Mouse (Mus musculus) olfactory bulb, adult 2 months (tissue): ENCODE results near the gene Phlpp2. TPM values are rescaled to one million over a fixed set of nuclear protein-coding genes. Genes with fewer than 3 reads are reported as not detected.

Experiments used
- H3K27ac ChIP-seq: fragments of 200-500 bp; 2 replicates; pipeline ENCODE4 v1.5.1; 2012; ENCODE audit warnings: low read depth, low read length; ENCODE audit not compliant: insufficient read depth
- H3K4me1 ChIP-seq: fragments of 200-500 bp; 2 replicates; pipeline ENCODE4 v1.6.1; 2012; ENCODE audit warnings: low read length; ENCODE audit not compliant: control insufficient read depth, insufficient read depth
- H3K4me3 ChIP-seq: fragments of 200-500 bp; 2 replicates; pipeline ENCODE4 v1.5.1; 2012; ENCODE audit warnings: mild to moderate bottlenecking, low read depth, low read length, moderate library complexity; ENCODE audit not compliant: insufficient read depth
- CTCF ChIP-seq: fragments of 200-500 bp; IDR thresholded peaks from 2 replicates; pipeline ENCODE4 v1.5.1; 2012; ENCODE audit warnings: low read depth, mild to moderate bottlenecking, low read length, moderate library complexity; ENCODE audit not compliant: insufficient read depth
- POLR2A ChIP-seq: fragments of 200-500 bp; IDR thresholded peaks from 2 replicates; pipeline ENCODE4 v1.6.1; 2012; ENCODE audit warnings: mild to moderate bottlenecking, low read depth, low read length, moderate library complexity; ENCODE audit not compliant: insufficient read depth
- WGBS: fragments of 180-500 bp; shearing (Covaris S2); methylation state at CpG from one replicate; pipeline ENCODE4 v1.1.7; 2018; 5-methylcytosine and 5-hydroxymethylcytosine counted together
- polyA plus RNA-seq: library from polyadenylated mRNA; stranded (reverse); fragments of >200 nt; gene quantifications from 2 replicates; pipeline ENCODE4 v1.2.4, GENCODE M21; 2012; ENCODE audit warnings: low replicate concordance; ENCODE audit not compliant: missing spikeins, insufficient read depth, insufficient read length

Gene Phlpp2
- polyA plus RNA-seq, 1 experiment = not detected

DNA sequence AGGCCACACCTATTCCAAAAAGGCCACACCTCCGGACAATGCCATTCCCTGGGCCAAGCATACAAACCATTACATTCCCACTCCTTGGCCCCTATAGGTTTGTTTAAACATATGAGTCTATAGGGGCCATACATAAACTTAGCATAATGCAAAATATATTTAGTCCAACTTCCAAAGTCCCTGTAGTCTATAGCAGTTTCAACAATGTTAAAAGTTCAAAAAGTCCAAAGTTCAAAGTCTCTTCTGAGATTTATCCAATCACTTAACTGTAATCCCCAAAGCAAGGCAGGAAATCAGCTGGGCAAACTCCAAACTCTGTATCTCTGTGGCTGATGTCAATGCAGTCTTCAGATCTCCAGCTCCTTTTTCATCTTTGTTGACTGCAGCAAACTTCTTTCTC lies 20.9 kb downstream of the Phlpp2 start:
- no peak overlapping the region for H3K27ac ChIP-seq
- H3K4me1 ChIP-seq = no peaks in the 10 kb centered on the region
- H3K4me3 ChIP-seq = no peak overlapping the region
- 97% methylated on average over 1 of the region's 1 CpGs for WGBS
- TF ChIP-seq CTCF (no peak), POLR2A (no peak)

DNA sequence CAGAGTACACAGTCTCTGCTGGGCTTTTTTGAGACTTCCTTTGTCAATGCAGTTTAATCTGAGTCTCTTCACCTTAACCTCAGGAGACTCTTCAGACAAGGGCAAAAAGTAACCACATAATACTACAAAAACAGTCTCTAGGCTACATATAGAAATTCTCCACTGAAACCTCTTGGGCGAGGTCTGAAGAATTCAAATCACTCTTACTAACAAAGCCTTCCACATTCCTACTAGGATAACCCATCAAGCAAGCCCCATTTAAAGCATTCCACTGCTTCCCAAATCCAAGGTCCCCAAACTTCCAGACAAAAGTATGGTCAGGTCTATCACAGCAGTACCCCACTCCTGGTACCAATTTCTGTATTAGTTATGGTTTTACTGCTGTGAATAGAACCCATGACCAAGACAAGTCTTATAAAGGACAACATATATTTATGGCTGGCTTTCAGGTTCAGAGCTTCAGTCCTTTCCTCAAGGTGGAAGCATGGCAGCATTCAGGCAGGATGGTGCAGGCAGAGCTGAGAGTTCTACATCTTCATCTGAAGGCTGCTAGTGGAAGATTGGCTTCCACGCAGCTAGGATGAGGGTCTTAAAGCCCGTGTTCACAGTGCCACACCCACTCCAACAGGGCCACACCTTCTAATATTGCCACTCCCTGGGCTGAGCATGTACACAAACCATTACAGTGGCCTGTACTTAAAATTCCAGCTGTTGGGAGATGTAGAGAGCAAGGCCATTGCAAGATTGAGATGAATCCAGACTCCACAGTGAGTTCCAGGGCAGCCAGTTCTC lies 22.6 kb downstream of the Phlpp2 start:
- H3K4me3 ChIP-seq = no peak overlapping the region
- WGBS = 92% methylated on average over 3 of the region's 3 CpGs
- no peaks in the 10 kb centered on the region for H3K4me1 ChIP-seq
- H3K27ac ChIP-seq = no peak overlapping the region
- no peak for TF ChIP-seq CTCF
- TF ChIP-seq POLR2A = no peak

DNA sequence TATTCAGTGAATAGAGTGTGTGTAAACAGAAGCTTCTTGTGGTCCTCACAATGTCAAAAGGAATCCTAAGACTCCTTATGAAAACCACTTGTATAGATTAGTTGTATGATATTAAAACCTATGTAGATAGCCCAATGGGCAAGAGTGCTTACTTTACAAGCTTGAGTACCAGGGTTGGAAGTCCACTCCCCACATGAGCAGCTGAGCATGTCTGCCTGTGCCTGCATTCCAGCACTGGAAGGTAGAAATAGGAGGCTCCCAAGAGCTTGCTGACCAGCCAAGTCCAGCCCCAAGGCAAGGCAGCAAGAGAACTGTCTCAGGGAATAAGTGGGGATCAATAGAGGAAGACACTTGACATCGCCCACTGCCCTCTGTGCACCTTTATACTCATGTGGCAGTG lies 26.3 kb downstream of the Phlpp2 start:
- TF ChIP-seq CTCF (no peak), POLR2A (no peak)
- 100% methylated on average over 1 of the region's 1 CpGs for WGBS
- no peaks in the 10 kb centered on the region for H3K4me1 ChIP-seq
- H3K4me3 ChIP-seq = no peak overlapping the region
- no peak overlapping the region for H3K27ac ChIP-seq

DNA sequence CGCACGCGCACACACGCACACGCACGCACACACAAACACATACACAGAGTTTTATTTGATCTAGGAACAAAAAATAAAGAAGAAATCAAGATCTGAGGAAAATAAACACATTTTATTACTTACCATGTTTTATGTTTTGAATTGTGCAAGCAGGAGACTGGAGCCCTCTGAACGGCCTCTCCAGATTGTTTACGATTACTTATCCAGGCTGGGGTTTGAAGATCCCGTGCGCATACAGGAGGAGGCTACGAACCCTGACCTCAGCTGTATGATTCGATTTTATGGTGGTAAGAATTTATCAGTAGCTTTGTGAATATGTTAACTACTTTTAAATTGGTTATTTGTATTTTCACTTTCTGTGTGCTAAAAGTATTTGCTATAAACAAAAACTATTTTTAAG lies 27.0 kb downstream of the Phlpp2 start:
- WGBS = 94% methylated on average over 12 of the region's 12 CpGs
- Histone ChIP-seq H3K4me3 (no peak overlapping the region), H3K27ac (no peak overlapping the region), H3K4me1 (no peaks in the 10 kb centered on the region)
- TF ChIP-seq CTCF (no peak), POLR2A (no peak)

DNA sequence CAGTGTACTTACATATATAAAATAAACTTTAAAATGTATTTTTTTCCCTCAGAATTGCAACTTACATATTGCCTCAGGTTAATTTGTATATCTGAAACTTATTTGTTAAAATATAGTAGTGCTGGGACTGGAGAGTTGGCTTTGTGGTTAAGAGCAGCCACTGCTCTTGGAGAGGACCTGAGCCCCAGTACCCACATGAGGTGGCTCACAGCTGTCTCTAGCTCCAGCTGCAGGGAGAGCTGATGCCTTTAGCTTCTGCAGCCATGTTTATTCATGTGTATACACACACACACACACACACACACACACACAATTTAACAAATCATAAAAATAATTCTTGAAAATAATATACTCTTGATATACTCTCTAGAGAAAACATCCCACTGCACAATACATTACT lies 34.0 kb downstream of the Phlpp2 start:
- H3K27ac ChIP-seq = no peak overlapping the region
- H3K4me3 ChIP-seq = no peak overlapping the region
- TF ChIP-seq POLR2A (no peak), CTCF (no peak)
- H3K4me1 ChIP-seq = 0 out of 2 replicates have a peak, but pooled peaks cover 4% of the 10 kb centered on the region

DNA sequence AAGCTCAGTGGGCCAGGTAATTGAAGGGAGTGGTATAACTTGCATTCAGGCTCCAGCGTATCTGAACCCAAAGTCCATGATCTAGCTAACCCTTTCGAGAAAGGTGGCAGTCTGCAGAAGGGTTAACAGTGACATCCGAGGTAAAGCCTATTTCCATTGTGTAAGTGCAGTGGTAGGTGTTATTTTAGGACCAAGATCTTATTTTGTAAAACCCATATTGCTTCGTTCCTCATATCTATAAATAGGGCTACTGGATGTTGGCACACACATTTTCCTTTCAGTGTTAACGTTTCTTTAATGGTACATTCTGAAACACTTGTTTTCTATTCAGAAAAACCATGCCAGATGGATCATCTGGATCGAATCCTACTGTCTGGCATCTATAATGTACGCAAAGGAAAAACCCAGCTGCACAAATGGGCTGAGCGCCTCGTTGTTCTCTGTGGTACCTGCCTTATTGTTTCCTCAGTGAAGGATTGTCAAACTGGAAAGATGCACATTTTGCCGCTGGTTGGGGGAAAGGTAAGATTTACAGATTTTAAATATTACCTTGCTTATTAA lies 35.6 kb downstream of the Phlpp2 start:
- no peak overlapping the region for H3K4me3 ChIP-seq
- no peak overlapping the region for H3K27ac ChIP-seq
- TF ChIP-seq CTCF (no peak), POLR2A (no peak)
- 0 out of 2 replicates have a peak, but pooled peaks cover 4% of the 10 kb centered on the region for H3K4me1 ChIP-seq
- 54% methylated on average over 10 of the region's 10 CpGs for WGBS

DNA sequence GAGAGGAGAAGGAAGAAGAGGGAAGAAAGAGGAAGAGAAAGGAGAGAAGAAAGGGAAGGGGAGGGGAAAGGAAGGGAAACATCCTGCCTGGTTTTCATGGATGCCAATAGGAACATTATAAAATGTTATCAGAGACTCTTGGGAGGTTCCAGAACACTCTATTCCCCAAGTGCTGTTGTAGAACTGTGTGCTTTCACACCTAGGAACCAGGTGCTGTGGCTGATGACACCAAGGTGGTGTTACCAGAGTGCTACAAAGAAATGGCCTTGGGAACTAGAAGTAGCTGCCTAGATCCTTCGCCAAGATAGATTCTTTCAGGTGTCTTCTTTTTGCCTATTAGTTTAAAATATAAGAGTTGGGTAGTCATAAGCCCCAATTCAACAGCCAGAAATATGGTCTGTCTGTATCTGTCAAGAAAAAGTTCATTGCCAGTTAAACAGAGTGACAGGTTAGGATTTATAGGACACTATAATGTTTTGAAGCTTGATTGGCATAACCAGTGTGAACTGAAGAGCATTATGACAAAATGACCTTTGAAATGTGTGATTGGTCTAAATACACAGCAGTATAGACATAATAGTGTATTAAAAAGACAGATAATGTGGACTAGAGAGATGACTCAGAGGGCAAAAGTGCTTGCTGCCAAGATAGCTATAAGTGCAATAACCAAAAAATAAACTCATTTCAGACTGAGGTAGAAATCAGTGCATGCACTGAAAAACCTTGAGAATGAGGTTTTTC lies 36.8 kb downstream of the Phlpp2 start:
- TF ChIP-seq POLR2A (no peak), CTCF (no peak)
- Histone ChIP-seq H3K27ac (no peak overlapping the region), H3K4me3 (no peak overlapping the region), H3K4me1 (0 out of 2 replicates have a peak, but pooled peaks cover 4% of the 10 kb centered on the region)
- 98% methylated on average over 1 of the region's 1 CpGs for WGBS

DNA sequence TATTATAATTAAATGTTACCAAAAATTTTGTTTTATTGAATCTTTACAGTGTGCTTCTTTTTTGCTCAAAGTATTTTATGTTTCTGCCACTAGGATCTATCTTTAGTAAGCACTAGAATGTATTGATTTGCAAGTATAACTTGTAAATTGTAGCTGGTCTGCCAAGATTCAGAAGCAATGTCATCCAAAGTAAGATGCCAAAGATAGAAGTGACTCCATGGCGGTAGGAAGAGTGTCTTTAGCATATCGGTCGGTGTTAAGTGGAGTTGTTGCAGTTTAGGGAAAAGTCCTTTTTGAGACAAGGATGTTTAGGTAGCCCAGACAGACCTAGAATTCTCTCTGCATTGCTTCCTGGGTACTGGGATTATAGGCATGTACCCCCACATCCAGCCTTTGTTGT lies 38.6 kb downstream of the Phlpp2 start:
- TF ChIP-seq CTCF = no peak
- no peak for TF ChIP-seq POLR2A
- 0 out of 2 replicates have a peak, but pooled peaks cover 4% of the 10 kb centered on the region for H3K4me1 ChIP-seq
- no peak overlapping the region for H3K27ac ChIP-seq
- no peak overlapping the region for H3K4me3 ChIP-seq
- WGBS = 77% methylated on average over 3 of the region's 3 CpGs

DNA sequence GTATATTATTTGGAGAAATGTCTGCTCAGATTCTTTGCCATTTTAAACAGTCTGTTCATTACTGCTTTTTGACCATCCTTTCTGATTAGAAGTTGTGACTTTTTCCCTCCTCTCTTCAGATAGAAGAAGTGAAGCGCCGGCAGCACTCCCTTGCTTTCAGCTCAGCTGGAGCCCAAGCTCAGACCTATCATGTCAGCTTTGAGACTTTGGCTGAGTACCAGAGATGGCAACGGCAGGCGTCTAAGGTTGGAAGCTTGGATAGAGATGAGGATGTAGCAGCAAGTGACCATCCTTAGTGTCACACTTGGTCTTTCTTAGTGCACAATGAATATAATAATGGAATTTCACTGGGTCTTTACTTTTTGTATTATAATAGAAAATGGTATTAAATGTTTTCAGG lies 39.0 kb downstream of the Phlpp2 start:
- H3K4me3 ChIP-seq = no peak overlapping the region
- 0 out of 2 replicates have a peak, but pooled peaks cover 4% of the 10 kb centered on the region for H3K4me1 ChIP-seq
- H3K27ac ChIP-seq = no peak overlapping the region
- 65% methylated on average over 4 of the region's 4 CpGs for WGBS
- TF ChIP-seq CTCF (no peak), POLR2A (no peak)
